ENCODE assay signal across 11 mouse cellular contexts in genomic region chr4:152290385-152290784, GRCm38 (mm10). TPM values are rescaled to one million over a fixed set of nuclear protein-coding genes. Genes with fewer than 3 reads are reported as not detected.
DNase-seq lines count a peak whose midpoint lies in the region; ATAC-seq and TF ChIP-seq lines count a peak whose summit lies in the region.
"Had no signal": no experiment of that assay in that cellular context is flagged by ENCODE, and none has a peak within 500 bp of the region (broad histone marks: within the 10 kb centered on the region; RNA-seq: fewer than 3 reads in every experiment).

No protein-coding gene starts in this region.

- H3K36me3 ChIP-seq in heart, embryonic 16.5 days (ENCODE audit: control insufficient read depth, insufficient read depth) = no peaks in the 10 kb centered on the region
- H3K36me3 ChIP-seq in embryonic facial prominence, embryonic 10.5 days (replicated peaks) = no peaks in the 10 kb centered on the region
- no peaks in the 10 kb centered on the region for H3K36me3 ChIP-seq in intestine, embryonic 14.5 days (ENCODE audit: control insufficient read depth, insufficient read depth, low read length)
- H3K36me3 ChIP-seq in neural tube, embryonic 13.5 days = no peaks in the 10 kb centered on the region
- H3K36me3 ChIP-seq in kidney, adult 2 months (ENCODE audit: control insufficient read depth, insufficient read depth, low read length) = no peaks in the 10 kb centered on the region
- H3K36me3 ChIP-seq: liver, embryonic 15.5 days had no signal

- H3K9me3 ChIP-seq in heart, embryonic 16.5 days (replicated peaks; ENCODE audit: control insufficient read depth, low read length) = no peaks in the 10 kb centered on the region
- H3K9me3 ChIP-seq in embryonic facial prominence, embryonic 10.5 days = peaks cover 2% of the 10 kb centered on the region; the same call in 1 of the 2 replicates
- H3K9me3 ChIP-seq in intestine, embryonic 14.5 days (ENCODE audit: control insufficient read depth, low read length) = no peaks in the 10 kb centered on the region
- no peaks in the 10 kb centered on the region for H3K9me3 ChIP-seq in neural tube, embryonic 13.5 days
- H3K9me3 ChIP-seq: liver, embryonic 15.5 days had no signal

- intact Hi-C loops in heart, postnatal 25 days (cut with DNase I) = no loop called here

- H3K4me2 ChIP-seq in heart, embryonic 16.5 days (ENCODE audit: low read depth, low read length) = peak overlapping the region; percentile 34
- H3K4me2 ChIP-seq in intestine, embryonic 14.5 days (ENCODE audit: low read length) = peak overlapping the region; percentile 38
- H3K4me2 ChIP-seq in neural tube, embryonic 13.5 days = peak overlapping the region; percentile 57
- H3K4me2 ChIP-seq: liver, embryonic 15.5 days had no signal

- H3K9ac ChIP-seq in heart, embryonic 16.5 days (ENCODE audit: low read length) = no peak overlapping the region
- no peak overlapping the region for H3K9ac ChIP-seq in intestine, embryonic 14.5 days (ENCODE audit: low read length)
- peak overlapping the region; percentile 67 for H3K9ac ChIP-seq in neural tube, embryonic 13.5 days
- H3K9ac ChIP-seq: liver, embryonic 15.5 days had no signal

- peaks cover 15% of the 10 kb centered on the region for H3K4me1 ChIP-seq in heart, embryonic 16.5 days (ENCODE audit: control insufficient read depth, insufficient read depth, low read length)
- H3K4me1 ChIP-seq in embryonic facial prominence, embryonic 10.5 days = peaks cover 74% of the 10 kb centered on the region
- H3K4me1 ChIP-seq in intestine, embryonic 14.5 days (replicated peaks; ENCODE audit: control insufficient read depth, insufficient read depth, low read length) = peaks cover 14% of the 10 kb centered on the region
- H3K4me1 ChIP-seq in neural tube, embryonic 13.5 days (replicated peaks) = peaks cover 81% of the 10 kb centered on the region
- H3K4me1 ChIP-seq in kidney, adult 2 months (ENCODE audit: control insufficient read depth, insufficient read depth, low read length) = no peaks in the 10 kb centered on the region

- H3K4me3 ChIP-seq in heart, embryonic 16.5 days (ENCODE audit: low read length) = peak overlapping the region; percentile 27
- H3K4me3 ChIP-seq in embryonic facial prominence, embryonic 10.5 days = peak overlapping the region; percentile 48
- H3K4me3 ChIP-seq in intestine, embryonic 14.5 days (ENCODE audit: low read depth, low read length) = peak overlapping the region; percentile 20
- H3K4me3 ChIP-seq in neural tube, embryonic 13.5 days = peak overlapping the region; percentile 28
- H3K4me3 ChIP-seq in kidney, adult 2 months (ENCODE audit: insufficient read depth, low read depth, low read length) = no peak overlapping the region
- H3K4me3 ChIP-seq: liver, embryonic 15.5 days had no signal

- DNase-seq in heart, postnatal 25 days (ENCODE audit: low spot score) = no peak
- peak; percentile 60 for DNase-seq in embryonic facial prominence, embryonic 10.5 days (ENCODE audit: low spot score)
- no peak for DNase-seq in intestine, embryonic 14.5 days (ENCODE audit: low spot score)
- DNase-seq in right cerebral cortex, postnatal 25 days = no peak
- no peak for DNase-seq in right cerebral cortex, postnatal 36 days (ENCODE audit: low spot score in 2 of 2)
- no peak for DNase-seq in kidney, adult 2 months
- DNase-seq: cerebellum, adult 11-12 months; gastrocnemius, postnatal 36 days had no signal

- H3K27ac ChIP-seq in heart, embryonic 16.5 days (ENCODE audit: low read length) = no peak overlapping the region
- no peak overlapping the region for H3K27ac ChIP-seq in embryonic facial prominence, embryonic 10.5 days (replicated peaks)
- no peak overlapping the region for H3K27ac ChIP-seq in intestine, embryonic 14.5 days (ENCODE audit: low read depth)
- H3K27ac ChIP-seq in neural tube, embryonic 13.5 days (replicated peaks) = no peak overlapping the region
- H3K27ac ChIP-seq in kidney, adult 2 months (ENCODE audit: insufficient read depth, low read depth, low read length) = no peak overlapping the region
- H3K27ac ChIP-seq: liver, embryonic 15.5 days had no signal

- no peak for TF ChIP-seq POLR2A in kidney, adult 2 months (IDR thresholded peaks at IDR 0.05; ENCODE audit: low read depth, low read length)

- no peak for ATAC-seq in heart, embryonic 16.5 days (replicated peaks; ENCODE audit: extremely low read depth, insufficient read depth, low FRiP score)
- ATAC-seq in intestine, embryonic 14.5 days (replicated peaks; ENCODE audit: low FRiP score, low TSS enrichment, low read depth) = no peak
- no peak for ATAC-seq in neural tube, embryonic 13.5 days (ENCODE audit: low read depth)

- peaks cover 69% of the 10 kb centered on the region for H3K27me3 ChIP-seq in heart, embryonic 16.5 days (ENCODE audit: control insufficient read depth, insufficient read depth, low read length)
- peaks cover 99% of the 10 kb centered on the region for H3K27me3 ChIP-seq in embryonic facial prominence, embryonic 10.5 days (replicated peaks; ENCODE audit: low read depth, poor library complexity, severe bottlenecking)
- peaks cover 70% of the 10 kb centered on the region for H3K27me3 ChIP-seq in intestine, embryonic 14.5 days (replicated peaks; ENCODE audit: control insufficient read depth, insufficient read depth, low read length)
- H3K27me3 ChIP-seq in neural tube, embryonic 13.5 days = peaks cover 91% of the 10 kb centered on the region
- no peaks in the 10 kb centered on the region for H3K27me3 ChIP-seq in kidney, adult 2 months (replicated peaks; ENCODE audit: control insufficient read depth, insufficient read depth, low read length)

- under 1% methylated on average over 39 of the region's 39 CpGs for WGBS in heart, embryonic 16.5 days
- under 1% methylated on average over 39 of the region's 39 CpGs for WGBS in embryonic facial prominence, embryonic 10.5 days
- under 1% methylated on average over 32 of the region's 39 CpGs for WGBS in intestine, embryonic 14.5 days
- WGBS in neural tube, embryonic 13.5 days = under 1% methylated on average over 39 of the region's 39 CpGs
- 7% methylated on average over 39 of the region's 39 CpGs for WGBS in kidney, adult 2 months

- TF ChIP-seq CTCF in kidney, adult 2 months (conservative IDR thresholded peaks at IDR 0.05; ENCODE audit: insufficient read depth, insufficient read length, low read depth, low read length) = no peak

RNA-seq across cellular contexts. Expression of gene Hes3, which starts 1.1 kb away (rescaled TPM):
- not detected in 2 replicates for polyA plus RNA-seq in heart, embryonic 16.5 days (2015; fragmentation: Nextera tagmentation; extraction: Ambion mirVana)
- not detected for total RNA-seq in heart, postnatal 25 days (2021)
- polyA plus RNA-seq in embryonic facial prominence, embryonic 10.5 days (2016; fragmentation: Nextera tagmentation; extraction: Ambion mirVana) = 0.10 and 2.3 TPM in 2 replicates
- not detected in 2 replicates for polyA plus RNA-seq in intestine, embryonic 14.5 days (2014; fragmentation: Nextera tagmentation; extraction: Ambion mirVana)
- polyA plus RNA-seq in neural tube, embryonic 13.5 days (2015; fragmentation: Nextera tagmentation; extraction: Ambion mirVana) = 0.24 and 0.26 TPM in 2 replicates
- not detected in 2 replicates for polyA plus RNA-seq in kidney, adult 2 months (2012; rRNA removed)
- total RNA-seq: gastrocnemius, postnatal 36 days had no signal
- polyA plus RNA-seq: liver, embryonic 15.5 days had no signal

RNA-seq across cellular contexts. Expression of gene Icmt, which starts 6.6 kb away (rescaled TPM):
- polyA plus RNA-seq in heart, embryonic 16.5 days (2015; fragmentation: Nextera tagmentation; extraction: Ambion mirVana) = 19.3 and 23.3 TPM in 2 replicates
- 10 to 100 TPM; 25.2 to 26.7 TPM for total RNA-seq in heart, postnatal 25 days (2021)
- polyA plus RNA-seq in embryonic facial prominence, embryonic 10.5 days (2016; fragmentation: Nextera tagmentation; extraction: Ambion mirVana) = 29.5 and 30.2 TPM in 2 replicates
- 22.0 and 25.8 TPM in 2 replicates for polyA plus RNA-seq in intestine, embryonic 14.5 days (2014; fragmentation: Nextera tagmentation; extraction: Ambion mirVana)
- 17.9 and 21.7 TPM in 2 replicates for polyA plus RNA-seq in neural tube, embryonic 13.5 days (2015; fragmentation: Nextera tagmentation; extraction: Ambion mirVana)
- 31.2 and 32.5 TPM in 2 replicates for polyA plus RNA-seq in kidney, adult 2 months (2012; rRNA removed)

RNA-seq across cellular contexts. Expression of gene Gpr153, which starts 16.4 kb away (rescaled TPM):
- polyA plus RNA-seq in heart, embryonic 16.5 days (2015; fragmentation: Nextera tagmentation; extraction: Ambion mirVana) = 8.4 and 10.4 TPM in 2 replicates
- 10 to 100 TPM; 14.3 to 14.9 TPM for total RNA-seq in heart, postnatal 25 days (2021)
- 2.7 and 4.0 TPM in 2 replicates for polyA plus RNA-seq in embryonic facial prominence, embryonic 10.5 days (2016; fragmentation: Nextera tagmentation; extraction: Ambion mirVana)
- 8.2 and 9.4 TPM in 2 replicates for polyA plus RNA-seq in intestine, embryonic 14.5 days (2014; fragmentation: Nextera tagmentation; extraction: Ambion mirVana)
- 10.7 and 11.8 TPM in 2 replicates for polyA plus RNA-seq in neural tube, embryonic 13.5 days (2015; fragmentation: Nextera tagmentation; extraction: Ambion mirVana)
- polyA plus RNA-seq in kidney, adult 2 months (2012; rRNA removed) = 6.9 and 9.5 TPM in 2 replicates

RNA-seq across cellular contexts. Expression of gene Rnf207, which starts 28.4 kb away (rescaled TPM):
- polyA plus RNA-seq in heart, embryonic 16.5 days (2015; fragmentation: Nextera tagmentation; extraction: Ambion mirVana) = 118 and 122 TPM in 2 replicates
- total RNA-seq in heart, postnatal 25 days (2021) = 10 to 100 TPM; 69.6 to 73.3 TPM
- polyA plus RNA-seq in embryonic facial prominence, embryonic 10.5 days (2016; fragmentation: Nextera tagmentation; extraction: Ambion mirVana) = 1.3 and 2.3 TPM in 2 replicates
- 1.7 and 1.8 TPM in 2 replicates for polyA plus RNA-seq in intestine, embryonic 14.5 days (2014; fragmentation: Nextera tagmentation; extraction: Ambion mirVana)
- 6.3 and 10.4 TPM in 2 replicates for polyA plus RNA-seq in neural tube, embryonic 13.5 days (2015; fragmentation: Nextera tagmentation; extraction: Ambion mirVana)
- polyA plus RNA-seq in kidney, adult 2 months (2012; rRNA removed) = 0.19 and 0.67 TPM in 2 replicates
- total RNA-seq: gastrocnemius, postnatal 36 days had no signal

RNA-seq across cellular contexts. Expression of gene Rpl22, which starts 35.2 kb away (rescaled TPM):
- polyA plus RNA-seq in heart, embryonic 16.5 days (2015; fragmentation: Nextera tagmentation; extraction: Ambion mirVana) = 186 and 190 TPM in 2 replicates
- total RNA-seq in heart, postnatal 25 days (2021) = 100 to 1,000 TPM; 254 TPM
- polyA plus RNA-seq in embryonic facial prominence, embryonic 10.5 days (2016; fragmentation: Nextera tagmentation; extraction: Ambion mirVana) = 360 and 367 TPM in 2 replicates
- polyA plus RNA-seq in intestine, embryonic 14.5 days (2014; fragmentation: Nextera tagmentation; extraction: Ambion mirVana) = 473 and 504 TPM in 2 replicates
- polyA plus RNA-seq in neural tube, embryonic 13.5 days (2015; fragmentation: Nextera tagmentation; extraction: Ambion mirVana) = 198 and 217 TPM in 2 replicates
- polyA plus RNA-seq in kidney, adult 2 months (2012; rRNA removed) = 45.4 and 90.1 TPM in 2 replicates
